Mouse (Mus musculus): ENCODE data around the gene Rai14.
"Not testable (repeated sequence)": the region's sequence is repeated elsewhere in the genome, so short reads cannot be mapped to it uniquely, and the experiment has no call there.

The Rai14 gene

GRCm38 (mm10) chr15:10599413-10599812 is 115.0 kb downstream of the Rai14 start:
- DNase-seq, result no peak

DNA sequence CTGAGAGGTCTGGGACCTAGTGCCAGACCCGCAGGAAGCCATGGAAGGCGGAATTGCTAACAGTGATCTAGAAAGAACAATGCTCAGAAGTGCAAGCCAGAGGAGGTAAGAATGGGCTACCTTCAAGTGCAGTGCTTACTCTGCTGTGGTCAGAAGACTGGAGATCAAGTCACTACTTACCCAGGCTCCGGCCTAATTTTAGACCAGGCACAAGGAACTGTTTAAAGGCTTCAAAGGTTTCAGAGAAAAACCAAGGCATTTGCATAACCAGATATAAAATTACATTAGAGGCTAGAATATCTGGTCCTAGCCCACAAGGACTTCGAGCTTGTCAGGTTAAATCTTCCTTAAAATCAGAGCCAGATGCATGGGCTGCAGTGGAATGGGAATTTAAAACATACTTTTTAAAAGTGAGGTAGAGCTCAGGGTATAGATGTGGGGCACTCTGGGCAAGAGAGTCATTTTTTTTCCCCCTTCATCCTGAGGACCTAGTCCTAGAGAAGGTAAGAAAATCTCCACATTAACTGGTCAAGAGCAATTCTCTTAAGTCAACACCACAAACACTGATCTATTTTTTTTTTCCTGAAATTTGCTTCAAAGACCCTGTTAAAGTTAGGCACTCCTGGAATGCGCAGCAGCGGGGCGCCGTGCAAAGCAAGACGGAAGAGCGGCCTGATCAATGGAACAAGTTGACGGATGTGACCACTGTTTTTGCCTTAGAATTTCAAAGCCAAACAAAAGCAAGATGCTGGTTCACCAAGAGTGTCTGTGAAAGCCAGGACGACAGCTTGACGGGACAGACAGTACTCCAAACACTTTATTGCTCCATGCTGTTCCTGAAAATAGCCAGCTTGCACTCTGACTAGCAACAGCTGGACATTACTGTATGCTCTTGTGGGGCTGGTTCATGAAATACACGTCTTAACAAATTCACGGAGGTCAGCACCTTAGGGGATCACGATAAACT is 115.9 kb downstream of the Rai14 start:
- DNase-seq, result peak; percentile 26 to 34

- DNase-seq, result no peak
Observed at GRCm38 (mm10) chr15:10596871-10597270, 117.6 kb downstream of the Rai14 start.

DNA sequence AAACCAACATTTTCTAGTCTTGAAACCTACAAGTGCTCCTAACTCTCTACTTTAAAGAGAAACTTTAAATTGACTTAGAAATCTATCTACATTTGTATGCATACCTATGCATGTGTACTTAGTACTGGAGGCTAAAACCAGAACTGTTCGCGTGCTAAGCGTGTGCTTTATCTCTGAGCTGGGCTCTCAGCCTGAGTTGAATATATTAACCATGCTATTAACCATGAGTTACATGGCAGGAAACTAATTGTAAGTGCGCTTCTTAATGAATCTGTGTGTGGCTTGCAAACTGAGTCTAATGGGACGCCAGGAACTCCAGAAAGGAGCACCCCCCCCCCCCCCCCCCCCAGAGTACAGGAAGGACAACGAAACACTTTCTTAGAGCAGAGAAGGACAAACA is 119.0 kb downstream of the Rai14 start:
- no peak for DNase-seq

- no peak for DNase-seq
Observed at GRCm38 (mm10) chr15:10594910-10595309, 119.5 kb downstream of the Rai14 start.

DNA sequence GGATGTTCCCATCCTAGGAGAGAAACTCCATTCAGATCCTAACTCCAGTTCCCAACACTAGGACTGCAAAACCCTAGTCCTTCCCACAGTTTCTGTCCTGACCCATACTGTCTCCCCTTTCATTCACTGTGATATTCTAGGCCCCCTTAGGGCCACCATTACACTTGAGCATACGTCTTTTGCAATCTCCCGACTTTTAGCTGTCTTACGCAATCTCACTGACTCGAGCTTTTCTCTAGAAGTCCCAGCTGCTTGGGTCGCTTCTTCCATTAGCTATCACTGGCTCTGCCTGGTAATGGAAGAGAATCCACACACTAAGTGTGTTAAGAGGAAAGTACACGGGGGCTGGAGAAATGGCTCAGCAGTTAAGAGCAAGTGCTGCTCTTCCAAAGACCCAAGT is 121.3 kb downstream of the Rai14 start:
- DNase-seq, result peak in 1 of 2 experiments; percentile 14

DNA sequence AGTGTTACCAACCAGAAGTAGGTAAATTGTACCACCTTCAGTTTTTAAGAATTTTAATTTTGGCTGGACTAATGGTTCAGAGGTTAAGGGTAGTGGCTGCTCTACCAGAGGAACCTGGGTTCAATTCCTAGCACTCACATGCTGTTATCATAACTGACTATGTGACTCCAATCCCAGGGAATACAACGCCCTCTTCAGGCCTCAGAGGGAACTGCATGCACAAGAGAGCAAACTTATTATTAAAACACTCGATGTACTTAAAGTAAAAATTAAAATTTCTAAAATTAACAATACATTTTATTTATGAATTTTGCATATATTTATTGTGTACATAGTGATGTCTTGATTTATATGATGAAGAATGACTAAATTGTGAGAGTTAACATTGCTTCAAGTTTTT is 127.9 kb downstream of the Rai14 start:
- no peak for DNase-seq

GRCm38 (mm10) chr15:10584359-10585187 is 129.9 kb downstream of the Rai14 start:
- no peak for DNase-seq

GRCm38 (mm10) chr15:10583408-10583807 is 131.0 kb downstream of the Rai14 start:
- peak; percentile 43 to 51 for DNase-seq

DNA sequence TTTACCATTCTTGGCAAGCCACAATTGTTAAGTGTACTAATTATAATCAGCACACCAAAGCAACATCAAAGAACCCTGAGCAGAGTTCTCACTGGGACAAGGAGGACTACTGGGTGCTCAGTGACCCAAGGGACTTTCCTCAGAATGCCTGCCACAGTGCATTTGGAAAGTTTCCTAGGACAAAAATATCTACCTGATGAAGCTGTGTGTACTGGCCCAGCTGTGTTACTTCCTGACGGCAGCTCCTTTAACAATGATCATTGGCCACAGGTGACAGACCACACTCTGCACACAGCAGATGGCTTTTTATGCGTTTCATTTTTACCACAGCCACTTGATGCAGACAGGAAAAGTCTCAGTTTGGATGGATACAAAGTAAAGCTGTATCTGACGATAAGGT is 135.3 kb downstream of the Rai14 start:
- DNase-seq, result no peak

GRCm38 (mm10) chr15:10566486-10566885 is 147.9 kb downstream of the Rai14 start:
- DNase-seq, result no peak

DNA sequence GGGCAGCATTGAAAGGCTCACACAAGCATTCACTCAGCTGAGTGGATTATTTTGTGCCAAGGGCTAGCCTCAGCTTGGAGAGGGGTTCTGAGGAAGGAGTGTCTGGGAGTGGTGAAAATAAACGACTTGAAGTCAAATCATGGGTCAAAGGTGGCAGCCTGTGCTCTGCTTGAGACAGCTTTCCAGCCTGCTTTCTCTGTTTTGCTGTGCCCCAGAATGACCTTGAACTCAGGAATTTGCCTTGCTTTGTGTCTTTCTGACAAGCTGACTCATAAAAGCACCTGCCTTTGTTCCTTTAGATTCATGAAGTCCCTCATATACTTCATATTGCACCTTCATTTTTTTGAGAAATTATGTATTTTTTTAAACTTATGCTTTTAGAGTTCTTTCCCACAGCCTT is 150.2 kb downstream of the Rai14 start:
- DNase-seq, result no peak

- no peak for DNase-seq
Observed at GRCm38 (mm10) chr15:10562281-10562680, 152.1 kb downstream of the Rai14 start.

DNA sequence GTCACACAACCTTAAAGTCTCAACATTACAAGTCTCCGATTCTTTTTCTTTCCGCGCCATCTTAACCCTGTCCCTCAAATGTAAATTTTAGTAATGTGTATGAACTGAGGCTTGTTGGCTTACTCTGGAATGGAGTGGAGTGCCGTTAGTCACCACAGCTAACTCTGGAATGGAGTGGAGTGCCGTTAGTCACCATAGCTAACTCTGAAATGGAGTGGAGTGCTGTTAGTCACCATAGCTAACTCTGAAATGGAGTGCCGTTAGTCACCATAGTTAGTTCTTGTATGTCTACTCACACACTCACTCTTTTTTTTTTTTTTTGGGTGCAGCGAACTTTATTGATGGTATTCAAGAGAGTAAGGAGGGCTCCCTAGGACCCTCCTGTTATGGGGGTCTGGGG is 154.4 kb downstream of the Rai14 start:
- no peak for DNase-seq

DNA sequence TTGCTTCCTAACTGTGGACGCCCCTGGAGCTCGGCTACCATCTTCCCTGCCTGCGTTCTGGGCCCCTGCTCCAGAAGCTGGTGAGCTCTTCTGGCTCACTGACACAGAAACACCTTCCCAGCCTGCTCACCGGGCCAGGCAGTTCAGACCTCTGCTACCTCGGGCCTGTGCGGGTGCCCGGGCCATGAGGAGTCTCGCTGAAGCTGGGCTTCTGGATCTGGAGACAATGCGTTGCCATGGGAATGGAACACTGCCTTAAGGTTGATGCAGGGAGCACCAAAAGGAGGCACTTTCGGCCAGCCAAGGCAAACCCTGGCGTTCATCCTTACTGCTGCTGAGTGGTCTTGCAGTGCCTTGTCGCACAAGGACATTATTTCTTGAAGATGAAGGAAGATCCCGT is 156.0 kb downstream of the Rai14 start, which contains the start of gene Ttc23l:
TSS of gene Ttc23l (minus strand) at position 204 of the 400 bp plus-strand sequence.
- DNase-seq, result no peak

DNA sequence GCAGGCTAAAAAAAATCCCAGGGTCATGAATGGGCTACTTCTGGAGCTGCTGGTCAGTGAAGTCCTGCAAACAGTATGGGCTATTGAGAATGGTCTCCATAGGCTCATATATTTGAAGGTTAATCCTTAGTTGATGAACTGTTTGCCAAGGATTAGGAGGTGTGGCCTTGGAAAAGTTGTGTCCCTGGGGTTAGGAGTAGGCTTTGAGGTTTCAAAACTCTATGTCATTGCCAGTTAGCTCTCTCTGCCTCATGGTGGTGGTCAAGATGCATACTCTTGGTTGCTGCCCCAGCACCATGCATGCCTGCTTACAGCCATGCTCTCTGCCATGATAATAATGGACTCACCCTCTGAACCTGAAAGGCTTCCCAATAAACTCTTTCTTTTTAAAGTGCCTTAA is 160.1 kb downstream of the Rai14 start:
- DNase-seq, result no peak

- no peak for DNase-seq
Observed at GRCm38 (mm10) chr15:10540271-10541088, 173.9 kb downstream of the Rai14 start.

DNA sequence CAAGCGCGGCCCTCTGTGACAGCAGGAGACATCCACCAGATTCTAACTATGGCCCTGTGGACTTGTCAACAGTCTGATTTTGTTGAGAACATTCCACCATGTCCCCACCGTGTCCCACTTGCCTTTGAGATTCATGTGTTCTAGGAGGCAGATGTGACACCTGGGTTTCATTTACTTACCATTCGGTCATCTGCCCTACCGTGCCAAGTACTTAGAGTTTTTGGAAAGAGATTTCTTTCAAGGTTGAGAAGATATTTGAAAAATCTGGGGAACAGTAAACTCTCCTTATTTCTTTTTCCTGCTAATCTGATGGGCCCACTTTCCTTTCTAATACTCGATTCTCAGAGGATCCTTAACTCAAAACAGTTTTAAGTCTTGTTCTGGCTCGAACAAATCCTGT is 178.5 kb downstream of the Rai14 start:
- no peak for DNase-seq

DNA sequence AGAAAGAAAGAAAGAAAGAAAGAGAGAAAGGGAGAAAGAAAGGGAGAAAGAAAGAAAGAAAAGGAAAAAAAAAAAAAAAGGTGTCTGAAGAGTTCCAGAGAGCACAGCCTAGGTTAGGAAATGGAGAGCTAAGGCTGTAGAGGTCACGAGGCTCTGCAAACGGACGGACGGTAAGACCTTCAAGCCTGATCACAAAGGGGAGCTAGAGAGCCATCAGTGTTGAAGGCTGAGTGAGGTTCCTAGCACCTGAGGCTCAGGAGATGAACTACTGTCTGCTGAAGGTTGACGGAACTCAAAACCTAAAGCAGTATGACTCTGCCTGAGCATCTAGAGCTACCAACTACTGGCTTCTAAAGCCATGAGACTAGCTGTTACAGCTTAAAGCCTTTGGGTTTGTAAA is 179.8 kb downstream of the Rai14 start:
- no peak for DNase-seq

- not testable (repeated sequence) for DNase-seq
Observed at GRCm38 (mm10) chr15:10533361-10533760, 181.1 kb downstream of the Rai14 start.

DNA sequence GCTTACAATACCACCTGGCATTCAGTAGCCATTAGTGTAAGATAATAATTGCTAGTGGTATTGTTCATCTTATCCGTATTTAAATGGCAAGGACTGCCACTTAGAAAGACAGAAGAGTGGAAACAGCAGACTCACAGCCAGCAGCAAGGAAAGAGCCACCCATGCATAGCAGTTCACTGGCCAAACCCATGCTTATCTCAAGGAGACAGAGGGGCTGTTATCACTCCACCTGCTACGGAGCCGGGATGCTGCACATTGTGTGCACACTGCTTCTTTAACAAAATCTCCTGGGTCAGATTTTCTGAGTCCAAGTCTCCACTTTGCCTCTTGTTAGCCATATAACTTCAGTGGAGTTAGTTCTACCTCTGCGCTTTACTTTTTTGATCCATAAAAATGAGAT is 183.1 kb downstream of the Rai14 start:
- no peak for DNase-seq

- DNase-seq, result no peak
Observed at GRCm38 (mm10) chr15:10525896-10526295, 188.5 kb downstream of the Rai14 start.

Measured in lung, adult 18-20 months (tissue).